ENCODE assay signal across 17 mouse cellular contexts in the genomic region with DNA sequence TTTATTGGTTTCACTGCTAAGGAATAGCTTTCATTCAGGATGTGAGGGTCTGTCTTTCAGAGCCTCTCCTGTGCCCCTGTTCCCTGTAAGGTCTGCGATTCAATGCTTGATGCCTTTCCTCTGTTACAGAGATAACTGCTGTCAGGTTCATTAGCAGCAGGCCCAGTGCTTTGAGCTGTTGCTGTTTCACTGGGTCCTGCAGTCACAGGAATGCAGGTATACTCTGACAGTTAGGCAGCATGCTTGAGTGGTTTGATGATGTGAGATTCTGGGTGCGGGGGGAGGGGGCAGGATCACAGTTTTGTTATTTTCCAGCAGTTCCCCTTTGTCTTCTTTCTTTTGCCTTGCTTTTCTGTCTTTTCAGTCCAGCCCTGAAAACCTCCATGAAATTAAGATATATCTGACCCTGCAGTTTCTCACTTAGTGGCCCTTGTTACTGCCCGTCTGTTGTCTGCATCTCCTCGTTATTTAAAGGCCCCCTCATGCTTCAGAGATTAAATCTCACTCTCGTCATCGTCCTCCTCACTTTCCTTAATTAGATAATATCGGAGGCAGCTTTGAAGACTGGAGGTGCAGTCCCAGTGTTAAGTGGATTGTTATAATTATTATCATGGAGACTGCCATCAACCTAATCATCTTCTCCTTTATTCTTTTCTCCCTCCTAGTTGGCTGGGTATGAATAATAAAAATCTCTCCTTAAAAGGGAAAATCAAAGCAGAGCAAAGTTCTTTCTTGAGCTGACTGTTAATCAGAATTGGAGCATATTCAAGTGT.
DNase-seq lines count a peak whose midpoint lies in the region; ATAC-seq and TF ChIP-seq lines count a peak whose summit lies in the region.
"Had no signal": no experiment of that assay in that cellular context is flagged by ENCODE, and none has a peak within 500 bp of the region (broad histone marks: within the 10 kb centered on the region; RNA-seq: fewer than 3 reads in every experiment).

No protein-coding gene starts in this region.

- intact Hi-C loops in heart, postnatal 10 days (cut with DNase I) = no loop called here

- H3K4me3 ChIP-seq in hindbrain, embryonic 12.5 days = no peak overlapping the region
- H3K4me3 ChIP-seq in hindbrain, embryonic 11.5 days (ENCODE audit: low read depth, low read length) = no peak overlapping the region
- no peak overlapping the region for H3K4me3 ChIP-seq in forebrain, postnatal 0 days (ENCODE audit: low read depth, low read length)
- H3K4me3 ChIP-seq in midbrain, postnatal 0 days (ENCODE audit: low read depth, low read length) = no peak overlapping the region
- H3K4me3 ChIP-seq: heart, adult 2 months; limb, embryonic 13.5 days; liver, embryonic 15.5 days; megakaryocyte, embryonic 14.5 days had no signal

- no peak overlapping the region for H3K27ac ChIP-seq in hindbrain, embryonic 12.5 days
- H3K27ac ChIP-seq in hindbrain, embryonic 11.5 days (ENCODE audit: low read depth, low read length) = no peak overlapping the region
- H3K27ac ChIP-seq in forebrain, postnatal 0 days (ENCODE audit: low read depth, low read length) = peak overlapping the region; percentile 72
- H3K27ac ChIP-seq in midbrain, postnatal 0 days (ENCODE audit: low read depth, low read length) = peak overlapping the region; percentile 34
- H3K27ac ChIP-seq: heart, adult 2 months; limb, embryonic 13.5 days; liver, embryonic 15.5 days had no signal

- ATAC-seq in hindbrain, embryonic 12.5 days (ENCODE audit: low FRiP score) = peak; percentile 56
- ATAC-seq in hindbrain, embryonic 11.5 days (ENCODE audit: low FRiP score) = no peak
- ATAC-seq in forebrain, postnatal 0 days = peak; percentile 90
- ATAC-seq in midbrain, postnatal 0 days (ENCODE audit: low FRiP score) = no peak; the same call in 1 of the 2 replicates
- ATAC-seq: inflammation-experienced regulatory T-cells, adult 6 months had no signal

- no peaks in the 10 kb centered on the region for H3K4me1 ChIP-seq in hindbrain, embryonic 12.5 days
- H3K4me1 ChIP-seq in hindbrain, embryonic 11.5 days (replicated peaks; ENCODE audit: control insufficient read depth, insufficient read depth, low read length) = no peaks in the 10 kb centered on the region
- no peaks in the 10 kb centered on the region for H3K4me1 ChIP-seq in forebrain, postnatal 0 days (ENCODE audit: insufficient read depth)
- no peaks in the 10 kb centered on the region for H3K4me1 ChIP-seq in midbrain, postnatal 0 days (ENCODE audit: insufficient read depth, low read length)
- H3K4me1 ChIP-seq: limb, embryonic 13.5 days; liver, embryonic 15.5 days; megakaryocyte, embryonic 14.5 days had no signal

- no peak overlapping the region for H3K4me2 ChIP-seq in hindbrain, embryonic 12.5 days (replicated peaks)
- no peak overlapping the region for H3K4me2 ChIP-seq in hindbrain, embryonic 11.5 days (replicated peaks; ENCODE audit: low read depth, low read length)
- no peak overlapping the region for H3K4me2 ChIP-seq in forebrain, postnatal 0 days (ENCODE audit: low read depth)
- H3K4me2 ChIP-seq in midbrain, postnatal 0 days (ENCODE audit: low read depth, low read length, poor library complexity, severe bottlenecking) = no peak overlapping the region
- H3K4me2 ChIP-seq: limb, embryonic 13.5 days; liver, embryonic 15.5 days had no signal

- H3K27me3 ChIP-seq in hindbrain, embryonic 12.5 days = no peaks in the 10 kb centered on the region
- H3K27me3 ChIP-seq in hindbrain, embryonic 11.5 days (ENCODE audit: control insufficient read depth, insufficient read depth, low read length) = no peaks in the 10 kb centered on the region
- no peaks in the 10 kb centered on the region for H3K27me3 ChIP-seq in forebrain, postnatal 0 days (ENCODE audit: insufficient read depth, low read length)
- H3K27me3 ChIP-seq in midbrain, postnatal 0 days (ENCODE audit: insufficient read depth, low read length) = no peaks in the 10 kb centered on the region
- H3K27me3 ChIP-seq: limb, embryonic 13.5 days; liver, embryonic 15.5 days; megakaryocyte, embryonic 14.5 days had no signal

- DNase-seq in hindbrain, embryonic 11.5 days (ENCODE audit: low spot score) = no peak
- peak; percentile 16 for DNase-seq in brain, embryonic 18.5 days (ENCODE audit: low read depth, low spot score)
- peak; percentile 26 for DNase-seq in forebrain, postnatal 0 days
- DNase-seq in midbrain, postnatal 0 days (ENCODE audit: low spot score) = no peak
- DNase-seq in adrenal gland, postnatal 14 days = no peak
- DNase-seq in cerebellum, adult 11-12 months = no peak
- no peak for DNase-seq in heart, postnatal 10 days
- DNase-seq: cerebellum, adult 18-20 months; heart, adult 2 months; kidney, adult 8-10 months; kidney, postnatal 4 days; lung, postnatal 10 days had no signal

- TF ChIP-seq CTCF in forebrain, postnatal 0 days (IDR thresholded peaks at IDR 0.05; ENCODE audit: low read depth) = no peak
- no peak for TF ChIP-seq CTCF in midbrain, postnatal 0 days (IDR thresholded peaks at IDR 0.05)

- WGBS in hindbrain, embryonic 12.5 days = 59% methylated on average over 7 of the region's 7 CpGs
- WGBS in hindbrain, embryonic 11.5 days = 63% methylated on average over 7 of the region's 7 CpGs
- WGBS in forebrain, postnatal 0 days = 16% methylated on average over 7 of the region's 7 CpGs
- WGBS in midbrain, postnatal 0 days = 25% methylated on average over 7 of the region's 7 CpGs

- no peak overlapping the region for H3K9ac ChIP-seq in hindbrain, embryonic 12.5 days
- H3K9ac ChIP-seq in hindbrain, embryonic 11.5 days (ENCODE audit: low read depth, low read length) = no peak overlapping the region
- H3K9ac ChIP-seq in forebrain, postnatal 0 days = no peak overlapping the region
- no peak overlapping the region for H3K9ac ChIP-seq in midbrain, postnatal 0 days (replicated peaks; ENCODE audit: low read length, poor library complexity, severe bottlenecking)
- H3K9ac ChIP-seq: limb, embryonic 13.5 days; liver, embryonic 15.5 days had no signal

- H3K36me3 ChIP-seq in hindbrain, embryonic 12.5 days = no peaks in the 10 kb centered on the region
- H3K36me3 ChIP-seq in hindbrain, embryonic 11.5 days (ENCODE audit: control insufficient read depth, insufficient read depth, low read length) = no peaks in the 10 kb centered on the region
- no peaks in the 10 kb centered on the region for H3K36me3 ChIP-seq in forebrain, postnatal 0 days (ENCODE audit: insufficient read depth)
- no peaks in the 10 kb centered on the region for H3K36me3 ChIP-seq in midbrain, postnatal 0 days (ENCODE audit: insufficient read depth, low read length)
- H3K36me3 ChIP-seq: limb, embryonic 13.5 days; liver, embryonic 15.5 days had no signal

- H3K9me3 ChIP-seq in hindbrain, embryonic 12.5 days (replicated peaks) = no peaks in the 10 kb centered on the region
- no peaks in the 10 kb centered on the region for H3K9me3 ChIP-seq in hindbrain, embryonic 11.5 days (ENCODE audit: control insufficient read depth, low read length)
- no peaks in the 10 kb centered on the region for H3K9me3 ChIP-seq in forebrain, postnatal 0 days (ENCODE audit: low read length)
- no peaks in the 10 kb centered on the region for H3K9me3 ChIP-seq in midbrain, postnatal 0 days (ENCODE audit: low read length)
- H3K9me3 ChIP-seq: limb, embryonic 13.5 days; liver, embryonic 15.5 days had no signal

Comparison
In these comparisons a context has a peak if more than half of its experiments do, and no peak if none do; other contexts are left out.
1. ATAC-seq: peak in hindbrain, embryonic 12.5 days (single experiment) and forebrain, postnatal 0 days (single experiment); none in hindbrain, embryonic 11.5 days (single experiment) and midbrain, postnatal 0 days (single experiment).
2. H3K27ac ChIP-seq: peak in forebrain, postnatal 0 days (single experiment) and midbrain, postnatal 0 days (single experiment); none in hindbrain, embryonic 12.5 days (single experiment) and hindbrain, embryonic 11.5 days (single experiment).
3. DNase-seq: peak in brain, embryonic 18.5 days (single experiment) and forebrain, postnatal 0 days (single experiment); none in hindbrain, embryonic 11.5 days (single experiment), midbrain, postnatal 0 days (single experiment), adrenal gland, postnatal 14 days (single experiment), cerebellum, adult 11-12 months (single experiment) and heart, postnatal 10 days (0 of 2).